Mouse (Mus musculus): ENCODE data around the gene Lhpp.

The Lhpp gene

GRCm38 (mm10) chr7:132610468-132611318 lies at the start of gene Lhpp:
TSS of gene Lhpp (plus strand) at chr7:132610638.
- DNase-seq (ENCODE audit: extremely low read depth, insufficient read length, low spot score): peak; percentile 84

DNA sequence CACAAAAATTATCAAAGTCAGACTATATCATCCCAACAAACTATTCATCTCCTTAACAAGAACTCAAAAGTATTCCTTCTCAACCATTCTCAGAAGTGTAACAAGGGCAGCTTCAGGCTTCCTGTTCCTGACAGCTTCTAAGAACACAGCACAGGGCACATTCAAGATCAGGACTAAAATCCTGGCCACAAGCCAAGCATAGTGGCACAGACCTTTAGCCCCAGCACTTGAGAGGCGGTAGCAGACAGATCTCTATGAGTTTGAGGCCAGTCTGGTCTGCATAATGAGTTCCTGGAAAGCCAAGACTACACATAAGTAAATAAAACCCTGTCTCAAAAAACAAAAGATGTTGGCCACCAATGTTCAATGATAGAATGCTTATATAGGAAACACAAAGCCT lies 44.6 kb upstream of the Lhpp start:
- no peak for DNase-seq (ENCODE audit: extremely low read depth, insufficient read length, low spot score)

DNA sequence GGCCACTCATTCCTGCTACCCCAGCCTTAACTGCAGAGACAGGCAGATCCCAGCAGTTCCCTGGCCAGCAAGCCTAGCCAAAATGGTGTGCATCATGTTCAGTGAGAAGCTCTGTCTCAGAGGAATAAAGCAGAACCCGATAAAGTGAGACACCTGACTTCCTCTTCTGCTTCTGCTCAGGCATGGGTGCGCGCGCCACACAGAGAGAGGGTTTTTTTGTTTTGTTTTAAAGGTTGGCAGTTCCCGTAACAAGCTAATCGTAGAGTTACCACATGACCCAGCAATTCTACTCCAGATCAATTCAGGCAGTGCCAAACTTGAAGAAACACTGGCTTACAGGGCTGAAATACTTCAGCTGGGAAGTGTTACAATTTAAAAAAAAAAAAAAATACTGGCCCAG lies 41.6 kb upstream of the Lhpp start:
- DNase-seq (ENCODE audit: extremely low read depth, insufficient read length, low spot score): no peak

GRCm38 (mm10) chr7:132570071-132570470 lies 40.4 kb upstream of the Lhpp start:
- DNase-seq (ENCODE audit: extremely low read depth, insufficient read length, low spot score): no peak

DNA sequence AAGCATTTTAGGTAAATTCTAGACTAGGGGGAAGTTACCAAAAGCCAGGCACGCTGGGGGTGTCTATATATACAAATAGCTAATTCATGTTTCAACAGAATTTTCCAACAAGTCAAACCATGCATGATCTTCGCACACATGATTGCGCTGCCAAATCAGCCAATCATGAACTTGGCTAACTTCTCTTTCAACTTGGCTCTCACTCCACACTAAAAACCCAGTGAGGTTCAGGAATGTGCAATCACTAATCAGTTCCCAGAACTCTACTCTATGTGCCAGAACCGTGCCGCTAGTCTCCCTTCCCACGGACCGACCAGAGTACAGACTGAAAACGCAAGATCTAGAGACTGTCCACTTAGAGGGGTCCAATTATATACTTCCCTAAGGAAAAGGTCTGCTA lies 39.0 kb upstream of the Lhpp start:
- no peak for DNase-seq (ENCODE audit: extremely low read depth, insufficient read length, low spot score)

DNA sequence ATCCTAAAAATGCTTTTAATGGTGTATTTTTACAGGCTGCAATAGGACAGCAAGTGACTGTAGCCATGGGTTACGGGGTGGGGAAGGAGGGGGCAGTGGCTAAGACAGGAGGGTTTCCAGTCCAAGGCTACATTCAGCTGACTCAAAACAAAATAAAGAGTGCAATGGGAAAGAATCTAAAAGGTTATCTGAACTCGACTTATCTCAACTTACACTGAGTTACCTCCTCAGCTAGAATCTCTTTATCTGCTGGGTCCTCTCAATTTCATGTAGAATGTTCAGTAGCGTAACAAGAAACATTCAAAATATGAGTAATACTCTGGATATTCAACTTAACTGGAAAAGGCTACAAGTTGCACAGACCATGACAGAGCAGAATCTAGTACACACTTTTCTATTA lies 37.7 kb upstream of the Lhpp start:
- no peak for DNase-seq (ENCODE audit: extremely low read depth, insufficient read length, low spot score)

DNA sequence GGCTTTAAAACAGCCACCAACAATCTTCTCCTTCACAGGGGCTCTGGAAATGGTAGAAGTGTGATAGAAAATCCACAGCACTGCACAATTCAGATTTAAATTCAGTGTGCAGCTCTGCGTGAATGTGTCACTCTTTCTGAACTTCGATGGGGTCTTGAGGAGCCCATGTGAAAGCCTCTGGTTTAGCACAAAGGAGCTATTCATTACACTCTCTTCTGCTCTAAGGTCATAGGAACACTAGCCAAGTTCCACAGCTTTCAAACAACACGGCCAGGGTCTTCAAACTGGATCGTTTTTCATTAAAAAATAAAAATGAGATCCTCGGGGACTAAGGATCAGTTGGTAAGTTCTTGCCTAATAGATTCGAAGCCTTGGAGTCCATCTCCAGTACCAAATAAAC lies 37.2 kb upstream of the Lhpp start:
- DNase-seq (ENCODE audit: extremely low read depth, insufficient read length, low spot score): no peak

GRCm38 (mm10) chr7:132574646-132575045 lies 35.8 kb upstream of the Lhpp start:
- DNase-seq (ENCODE audit: extremely low read depth, insufficient read length, low spot score): no peak

- DNase-seq (ENCODE audit: extremely low read depth, insufficient read length, low spot score): peak; percentile 86
These were observed 34.8 kb upstream of the Lhpp start for GRCm38 (mm10) chr7:132575623-132576022.

- DNase-seq (ENCODE audit: extremely low read depth, insufficient read length, low spot score): peak; percentile 95
These were observed 34.3 kb upstream of the Lhpp start, which contains the start of gene Oat for GRCm38 (mm10) chr7:132576116-132576650. TSS of gene Oat (minus strand) at chr7:132576398.

DNA sequence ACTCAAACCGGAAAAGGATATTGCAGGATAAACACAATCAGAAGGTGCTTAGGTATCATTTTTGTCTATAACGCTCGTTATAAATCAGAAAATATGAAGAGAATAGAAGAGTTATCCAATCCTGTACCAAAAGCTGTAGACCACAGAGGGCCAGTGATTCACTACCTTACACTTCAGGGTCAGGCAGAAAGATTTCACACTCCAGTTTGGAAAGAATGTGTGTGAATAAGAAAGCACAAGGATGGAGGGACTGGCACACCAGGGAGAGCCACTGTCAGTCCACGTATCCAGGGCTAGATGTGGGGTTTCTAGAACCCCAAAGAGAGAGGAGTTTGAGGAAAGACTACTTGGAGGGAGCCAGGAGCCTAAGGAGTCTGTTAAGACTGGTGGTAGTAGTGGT lies 33.5 kb upstream of the Lhpp start:
- no peak for DNase-seq (ENCODE audit: extremely low read depth, insufficient read length, low spot score)

DNA sequence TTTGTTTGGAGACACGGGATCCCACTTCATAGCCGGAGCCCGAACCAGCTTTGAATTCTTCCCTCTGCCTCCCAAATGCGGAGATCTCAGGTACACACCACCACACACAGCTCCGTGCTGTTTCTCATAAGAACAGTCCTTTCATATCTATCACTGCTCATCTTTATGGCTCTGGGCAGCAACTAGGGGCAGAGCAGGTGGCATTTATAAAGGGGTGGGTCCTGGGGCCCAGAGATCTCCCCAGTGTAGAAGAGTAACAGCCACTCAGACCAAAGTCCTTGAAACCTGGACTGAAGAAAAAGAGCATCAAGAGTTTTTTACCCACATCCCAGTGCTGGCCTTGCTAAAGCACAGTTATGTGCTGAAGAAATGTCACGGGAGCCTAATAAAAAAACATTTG lies 29.9 kb upstream of the Lhpp start:
- DNase-seq (ENCODE audit: extremely low read depth, insufficient read length, low spot score): no peak

- no peak for DNase-seq (ENCODE audit: extremely low read depth, insufficient read length, low spot score)
These were observed 29.0 kb upstream of the Lhpp start for GRCm38 (mm10) chr7:132581441-132581840.

DNA sequence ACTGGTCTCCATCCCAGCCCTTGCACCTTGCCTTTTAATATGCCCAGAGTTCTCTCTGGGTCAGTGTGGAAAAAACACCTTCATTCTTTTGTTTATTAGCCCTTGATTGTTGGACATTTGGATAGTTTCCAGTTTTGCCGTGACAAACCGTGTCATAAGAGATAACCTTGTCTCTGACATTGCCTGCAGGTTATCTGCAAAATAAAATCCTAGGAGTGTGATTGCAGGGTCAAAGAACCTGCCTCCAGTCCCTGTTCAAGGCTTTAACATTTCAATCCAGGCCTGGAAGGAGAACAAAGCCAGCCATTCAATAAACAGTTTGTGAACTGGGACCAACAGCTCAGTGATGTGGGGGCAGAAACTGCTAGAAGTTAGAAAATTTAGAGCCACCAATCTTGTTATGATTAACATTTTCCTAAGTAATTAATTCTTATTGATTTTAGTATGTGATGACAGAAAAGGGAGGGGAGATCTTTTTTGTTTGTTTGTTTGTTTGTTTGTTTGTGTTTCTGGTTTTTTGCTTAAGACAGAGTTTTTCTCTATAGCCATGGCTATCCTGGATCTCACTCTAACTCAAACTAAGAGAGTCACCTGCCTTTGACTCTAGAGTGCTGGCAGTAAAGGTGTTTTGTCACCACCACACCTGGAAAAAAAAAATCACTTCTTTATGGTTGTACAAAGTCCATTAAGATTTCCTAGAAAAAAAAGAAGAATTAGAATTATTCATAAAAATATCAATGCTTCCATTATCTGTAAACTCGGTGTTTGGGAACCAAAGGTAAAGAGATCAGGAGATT lies 24.5 kb upstream of the Lhpp start:
- no peak for DNase-seq (ENCODE audit: extremely low read depth, insufficient read length, low spot score)

DNA sequence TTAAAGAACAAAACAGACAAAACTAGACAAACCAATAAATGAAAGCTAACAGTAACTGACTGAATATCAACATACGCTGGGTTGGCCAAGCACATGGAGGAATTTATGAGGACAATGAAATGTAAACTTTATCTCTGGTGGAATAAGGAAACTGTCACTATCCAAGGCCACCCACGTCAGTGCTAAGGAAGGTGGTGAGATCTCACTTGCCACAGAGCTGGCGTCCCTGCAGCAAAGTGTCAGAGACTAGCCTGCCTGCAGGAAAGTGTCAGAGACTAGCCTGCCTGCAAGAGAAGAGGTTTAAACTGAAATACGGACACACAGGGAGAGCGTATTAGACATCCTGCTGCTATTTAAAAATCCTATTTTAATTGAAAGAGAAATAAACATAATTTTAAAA lies 23.3 kb upstream of the Lhpp start:
- DNase-seq (ENCODE audit: extremely low read depth, insufficient read length, low spot score): no peak

DNA sequence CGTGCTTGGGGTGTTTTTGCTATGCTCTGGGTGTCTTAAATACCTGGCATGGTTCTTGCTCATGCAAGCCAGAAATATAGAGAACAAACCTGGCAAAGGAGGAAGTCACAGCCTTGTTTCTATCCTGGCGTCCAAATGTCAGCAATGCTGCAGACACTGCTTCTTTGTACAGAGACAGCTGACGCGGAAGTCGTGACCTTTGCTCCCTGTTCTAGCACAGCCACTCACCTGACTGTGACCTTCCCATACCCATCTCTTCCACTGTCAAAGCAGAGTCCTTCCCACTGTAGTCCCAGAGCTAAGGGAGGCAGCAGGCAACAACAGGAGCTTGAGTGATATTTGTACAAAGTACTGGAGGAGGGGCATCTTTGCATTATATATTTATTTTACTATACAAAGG lies 20.8 kb upstream of the Lhpp start:
- DNase-seq (ENCODE audit: extremely low read depth, insufficient read length, low spot score): no peak

DNA sequence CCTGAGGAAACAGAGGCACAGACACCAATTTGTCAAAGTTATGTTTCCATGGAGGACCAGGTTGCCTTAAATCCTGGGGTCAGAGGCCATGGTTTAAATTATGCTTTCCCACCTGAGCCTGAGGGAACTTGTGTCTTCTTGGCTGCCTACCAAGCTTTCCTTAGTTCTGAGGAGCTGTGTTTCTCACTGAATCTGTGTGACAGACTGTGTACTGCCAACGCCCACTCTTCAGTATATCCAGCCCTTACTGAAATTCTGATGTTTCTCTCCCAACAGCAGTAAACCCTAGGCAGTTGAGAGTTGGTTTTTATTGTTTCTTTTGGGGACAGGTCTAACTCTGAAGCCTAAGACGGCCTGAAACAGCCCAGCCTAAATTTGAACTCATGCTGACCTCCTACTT lies 16.7 kb upstream of the Lhpp start:
- DNase-seq (ENCODE audit: extremely low read depth, insufficient read length, low spot score): no peak

- DNase-seq (ENCODE audit: extremely low read depth, insufficient read length, low spot score): no peak
These were observed 16.1 kb upstream of the Lhpp start for GRCm38 (mm10) chr7:132594325-132594724.

- DNase-seq (ENCODE audit: extremely low read depth, insufficient read length, low spot score): no peak
These were observed 14.7 kb upstream of the Lhpp start for GRCm38 (mm10) chr7:132595787-132596186.

DNA sequence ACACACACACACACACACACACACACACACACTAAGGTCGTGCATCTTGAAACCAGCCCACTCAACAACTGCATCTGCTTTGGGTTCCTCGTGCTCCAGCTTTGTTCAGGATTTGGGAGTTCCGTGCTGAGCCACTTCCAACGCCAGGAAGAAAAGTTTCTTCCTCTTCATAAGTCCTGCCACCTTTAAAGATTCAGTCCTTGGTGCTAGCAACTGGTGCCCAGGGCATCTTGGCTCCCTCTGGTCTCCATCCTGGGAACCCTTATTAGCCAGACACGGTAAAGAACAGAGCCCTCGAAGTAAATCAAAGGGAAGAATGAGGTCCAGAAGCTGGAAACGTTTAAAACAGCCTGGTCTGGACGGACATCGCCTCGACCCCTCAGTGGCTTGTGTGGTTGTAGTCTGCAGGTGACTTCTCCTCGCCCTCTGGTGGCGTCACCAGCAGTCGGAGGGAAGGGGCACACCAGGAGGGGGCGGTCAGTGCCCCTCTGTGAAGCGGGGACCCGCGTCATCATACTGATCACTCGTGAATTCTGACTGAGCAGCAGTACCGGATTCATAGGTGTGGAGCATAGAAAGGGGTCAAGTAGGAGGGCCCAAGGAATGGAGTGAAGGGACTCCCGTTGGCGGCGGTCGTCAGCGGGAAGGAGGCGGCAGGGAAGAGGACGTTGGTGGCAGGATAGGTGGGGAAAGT lies 13.7 kb upstream of the Lhpp start:
- DNase-seq (ENCODE audit: extremely low read depth, insufficient read length, low spot score): no peak
